Mouse (Mus musculus): ENCODE results near the gene Gm21170. TPM values are rescaled to one million over a fixed set of nuclear protein-coding genes. Genes with fewer than 3 reads are reported as not detected.

The Gm21170 gene
- polyA plus RNA-seq (2015; fragmentation: Nextera tagmentation; extraction: Ambion mirVana): not detected in 2 replicates

DNA sequence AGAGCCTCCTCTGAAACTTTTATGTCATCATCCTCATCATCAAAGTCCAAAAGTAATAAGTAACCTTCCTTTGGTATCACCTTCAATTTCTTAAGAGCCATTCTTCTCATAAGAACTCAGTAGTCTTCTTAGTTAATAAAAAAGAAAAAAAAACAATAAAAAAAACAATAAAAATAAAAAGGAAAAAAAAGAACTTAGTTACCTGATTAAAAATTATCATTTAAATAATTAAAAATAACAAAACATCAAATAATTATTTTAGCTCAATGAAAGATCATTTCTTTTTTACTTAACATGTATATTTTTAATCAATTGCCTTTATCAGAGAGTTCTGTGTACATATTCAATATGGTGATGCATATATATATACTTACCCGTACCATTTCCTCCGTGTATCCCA, at the start of gene Gm21170:
Gm21170 (minus strand) TSS at position 101 of the 400 bp plus-strand sequence.

Other genes with a start within 250 kb of the Gm21170 start
- gene Gm21256, start 240.1 kb downstream of the Gm21170 start, polyA plus RNA-seq (2015; fragmentation: Nextera tagmentation; extraction: Ambion mirVana): not detected in 2 replicates